Mouse (Mus musculus) embryonic facial prominence, embryonic 13.5 days (tissue): ENCODE measurements around the gene Slc4a1ap. TPM values are rescaled to one million over a fixed set of nuclear protein-coding genes. Genes with fewer than 3 reads are reported as not detected.

Experiments used
- ATAC-seq: fragments of 200-750 bp; cut with Nextera tagmentation; 2 replicates; pipeline ENCODE4 v1.8.0; 2017; ENCODE audit warnings: low read depth; ENCODE audit not compliant: insufficient number of reproducible peaks, insufficient read depth, low FRiP score, low TSS enrichment
- H3K27ac ChIP-seq: fragments of 300-500 bp; sonication (generic); 2 replicates; pipeline ENCODE4 v1.5.1; 2015; ENCODE audit warnings: moderate library complexity, mild to moderate bottlenecking, inconsistent platforms
- H3K27me3 ChIP-seq: fragments of 300-500 bp; sonication (generic); 2 replicates; pipeline ENCODE4 v1.6.1; 2015; ENCODE audit warnings: mild to moderate bottlenecking, inconsistent platforms
- H3K36me3 ChIP-seq: fragments of 300-500 bp; sonication (generic); 2 replicates; pipeline ENCODE4 v1.6.1; 2015; ENCODE audit warnings: mild to moderate bottlenecking, inconsistent platforms
- H3K4me1 ChIP-seq: fragments of 300-500 bp; sonication (generic); 2 replicates; pipeline ENCODE4 v1.6.1; 2015; ENCODE audit warnings: inconsistent platforms
- H3K4me2 ChIP-seq: fragments of 300-500 bp; sonication (generic); 2 replicates; pipeline ENCODE4 v1.6.1; 2015; ENCODE audit warnings: moderate library complexity, mild to moderate bottlenecking, inconsistent platforms
- H3K4me3 ChIP-seq: fragments of 300-500 bp; sonication (generic); 2 replicates; pipeline ENCODE4 v1.5.1; 2015; ENCODE audit warnings: mild to moderate bottlenecking, inconsistent platforms
- H3K9ac ChIP-seq: fragments of 300-500 bp; sonication (generic); 2 replicates; pipeline ENCODE4 v1.6.1; 2015; ENCODE audit warnings: mild to moderate bottlenecking, inconsistent platforms
- H3K9me3 ChIP-seq: fragments of 300-500 bp; sonication (generic); 2 replicates; pipeline ENCODE4 v1.6.1; 2016; ENCODE audit warnings: inconsistent platforms
- WGBS: fragments of 180-500 bp; shearing (Covaris S2); methylation state at CpG from one replicate; pipeline ENCODE4 v1.1.7; 2015; ENCODE audit warnings: mixed read lengths; 5-methylcytosine and 5-hydroxymethylcytosine counted together
- polyA plus RNA-seq: library from polyadenylated mRNA; unstranded; fragments of >200 nt; fragmentation: Nextera tagmentation; extraction: Ambion mirVana; gene quantifications from 2 replicates; pipeline ENCODE4 v1.2.1, GENCODE M21; 2015

Gene Slc4a1ap
- 36.3 and 37.4 TPM in 2 replicates for polyA plus RNA-seq

GRCm38 (mm10) chr5:31526354-31527116 is at the start of gene Slc4a1ap:
Gene Slc4a1ap (plus strand): TSS chr5:31526995.
- under 1% methylated on average over 28 of the region's 28 CpGs for WGBS
- Histone ChIP-seq H3K36me3 (peaks cover 45% of the 10 kb centered on the region), H3K4me2 (peak within 1 kb of the TSS; percentile 95), H3K27me3 (no peaks in the 10 kb centered on the region), H3K4me1 (peaks cover 24% of the 10 kb centered on the region), H3K9me3 (no peaks in the 10 kb centered on the region), H3K4me3 (peak within 1 kb of the TSS; percentile 100), H3K9ac (peak within 1 kb of the TSS; percentile 94), H3K27ac (peak within 1 kb of the TSS; percentile 85)
- ATAC-seq: peak; percentile 64; the same call in 1 of the 2 replicates

- Histone ChIP-seq H3K4me1 (no peaks in the 10 kb centered on the region), H3K4me3 (no peak overlapping the region), H3K9me3 (no peaks in the 10 kb centered on the region), H3K27me3 (no peaks in the 10 kb centered on the region), H3K36me3 (peaks cover 79% of the 10 kb centered on the region), H3K27ac (no peak overlapping the region), H3K4me2 (no peak overlapping the region), H3K9ac (no peak overlapping the region)
- WGBS: 90% methylated on average over 4 of the region's 4 CpGs
- no peak for ATAC-seq
These were observed 46.3 kb upstream of the Slc4a1ap start for GRCm38 (mm10) chr5:31480536-31480935.

- H3K4me3 ChIP-seq: no peak within 1 kb of the TSS
- 89% methylated on average over 3 of the region's 3 CpGs for WGBS
- no peak within 1 kb of the TSS for H3K4me2 ChIP-seq
- H3K27ac ChIP-seq: no peak within 1 kb of the TSS
- H3K9me3 ChIP-seq: no peaks in the 10 kb centered on the region
- peaks cover 32% of the 10 kb centered on the region for H3K36me3 ChIP-seq
- ATAC-seq: no peak
- no peaks in the 10 kb centered on the region for H3K27me3 ChIP-seq
- no peak within 1 kb of the TSS for H3K9ac ChIP-seq
- no peaks in the 10 kb centered on the region for H3K4me1 ChIP-seq
These were observed 41.4 kb upstream of the Slc4a1ap start, which contains the start of gene 4930548H24Rik for GRCm38 (mm10) chr5:31485440-31485839. Gene 4930548H24Rik (plus strand): TSS chr5:31485740.

GRCm38 (mm10) chr5:31487889-31488288 is 38.9 kb upstream of the Slc4a1ap start:
- 96% methylated on average over 3 of the region's 3 CpGs for WGBS
- no peaks in the 10 kb centered on the region for H3K4me1 ChIP-seq
- ATAC-seq: no peak
- no peaks in the 10 kb centered on the region for H3K9me3 ChIP-seq
- H3K4me2 ChIP-seq: no peak overlapping the region
- H3K9ac ChIP-seq: no peak overlapping the region
- H3K27me3 ChIP-seq: no peaks in the 10 kb centered on the region
- peaks cover 10% of the 10 kb centered on the region for H3K36me3 ChIP-seq
- H3K4me3 ChIP-seq: no peak overlapping the region
- no peak overlapping the region for H3K27ac ChIP-seq

GRCm38 (mm10) chr5:31489116-31489769 is 37.6 kb upstream of the Slc4a1ap start:
- H3K9ac ChIP-seq: no peak overlapping the region
- no peak overlapping the region for H3K27ac ChIP-seq
- no peaks in the 10 kb centered on the region for H3K27me3 ChIP-seq
- H3K36me3 ChIP-seq: peaks cover 4% of the 10 kb centered on the region
- WGBS: 60% methylated on average over 7 of the region's 7 CpGs
- H3K4me3 ChIP-seq: no peak overlapping the region
- H3K9me3 ChIP-seq: no peaks in the 10 kb centered on the region
- no peak overlapping the region for H3K4me2 ChIP-seq
- no peak for ATAC-seq
- H3K4me1 ChIP-seq: no peaks in the 10 kb centered on the region

- H3K4me3 ChIP-seq: no peak overlapping the region
- no peaks in the 10 kb centered on the region for H3K9me3 ChIP-seq
- no peak overlapping the region for H3K27ac ChIP-seq
- no peak overlapping the region for H3K4me2 ChIP-seq
- 64% methylated on average over 1 of the region's 1 CpGs for WGBS
- no peak for ATAC-seq
- H3K36me3 ChIP-seq: peaks cover 10% of the 10 kb centered on the region
- peaks cover 9% of the 10 kb centered on the region for H3K4me1 ChIP-seq
- H3K9ac ChIP-seq: no peak overlapping the region
- H3K27me3 ChIP-seq: no peaks in the 10 kb centered on the region
These were observed 34.8 kb upstream of the Slc4a1ap start for GRCm38 (mm10) chr5:31492031-31492430.

- Histone ChIP-seq H3K9me3 (no peaks in the 10 kb centered on the region), H3K36me3 (peaks cover 36% of the 10 kb centered on the region), H3K4me3 (peak within 1 kb of the TSS; percentile 90), H3K9ac (peak within 1 kb of the TSS; percentile 79), H3K27ac (peak within 1 kb of the TSS; percentile 1; the same call in 1 of the 2 replicates), H3K4me2 (peak within 1 kb of the TSS; percentile 79), H3K27me3 (no peaks in the 10 kb centered on the region), H3K4me1 (peaks cover 9% of the 10 kb centered on the region)
- ATAC-seq: peak; percentile 98
- WGBS: under 1% methylated on average over 49 of the region's 49 CpGs
These were observed 32.1 kb upstream of the Slc4a1ap start, which contains the start of gene Gpn1 for GRCm38 (mm10) chr5:31494513-31495297. Gene Gpn1 (plus strand): TSS chr5:31494741.

- Histone ChIP-seq H3K27me3 (no peaks in the 10 kb centered on the region), H3K4me1 (no peaks in the 10 kb centered on the region), H3K9ac (no peak overlapping the region), H3K4me2 (no peak overlapping the region), H3K4me3 (no peak overlapping the region), H3K36me3 (peaks cover 91% of the 10 kb centered on the region), H3K27ac (no peak overlapping the region), H3K9me3 (no peaks in the 10 kb centered on the region)
- ATAC-seq: no peak
- WGBS: 89% methylated on average over 10 of the region's 10 CpGs
These were observed 22.0 kb upstream of the Slc4a1ap start for GRCm38 (mm10) chr5:31504843-31505242.

GRCm38 (mm10) chr5:31512481-31512880 is 14.3 kb upstream of the Slc4a1ap start:
- H3K4me1 ChIP-seq: no peaks in the 10 kb centered on the region
- no peak overlapping the region for H3K27ac ChIP-seq
- peaks cover 94% of the 10 kb centered on the region for H3K36me3 ChIP-seq
- WGBS: 80% methylated on average over 1 of the region's 1 CpGs
- no peak overlapping the region for H3K9ac ChIP-seq
- H3K4me2 ChIP-seq: no peak overlapping the region
- ATAC-seq: no peak
- H3K9me3 ChIP-seq: no peaks in the 10 kb centered on the region
- no peaks in the 10 kb centered on the region for H3K27me3 ChIP-seq
- H3K4me3 ChIP-seq: no peak overlapping the region

- Histone ChIP-seq H3K27ac (no peak overlapping the region), H3K27me3 (no peaks in the 10 kb centered on the region), H3K9me3 (no peaks in the 10 kb centered on the region), H3K36me3 (peaks cover 75% of the 10 kb centered on the region), H3K4me2 (no peak overlapping the region), H3K9ac (0 out of 2 replicates have a peak overlapping the region, but pooled peaks have one; percentile 6), H3K4me1 (peaks cover 2% of the 10 kb centered on the region; the same call in 1 of the 2 replicates), H3K4me3 (no peak overlapping the region)
- 96% methylated on average over 6 of the region's 6 CpGs for WGBS
- no peak for ATAC-seq
These were observed 6.2 kb upstream of the Slc4a1ap start for GRCm38 (mm10) chr5:31520556-31520955.

GRCm38 (mm10) chr5:31527117-31527680 is 404 bp downstream of the Slc4a1ap start:
- no peaks in the 10 kb centered on the region for H3K27me3 ChIP-seq
- ATAC-seq: no peak; the same call in 1 of the 2 replicates
- H3K36me3 ChIP-seq: peaks cover 46% of the 10 kb centered on the region
- H3K4me2 ChIP-seq: peak overlapping the region; percentile 95
- peaks cover 24% of the 10 kb centered on the region for H3K4me1 ChIP-seq
- H3K9ac ChIP-seq: peak overlapping the region; percentile 94
- 3% methylated on average over 40 of the region's 40 CpGs for WGBS
- peak overlapping the region; percentile 100 for H3K4me3 ChIP-seq
- H3K27ac ChIP-seq: 0 out of 2 replicates have a peak overlapping the region, but pooled peaks have one; percentile 85
- no peaks in the 10 kb centered on the region for H3K9me3 ChIP-seq
